Mouse (Mus musculus): ENCODE results near the gene Slc5a11. TPM values are rescaled to one million over a fixed set of nuclear protein-coding genes. Genes with fewer than 3 reads are reported as not detected.

Slc5a11 gene
- total and polyA plus RNA-seq, 2 experiments from 2014 or later, result 0.16 to 0.21 TPM

- Histone ChIP-seq H3K27me3 (ENCODE audit: insufficient read depth, low read length) (no peaks in the 10 kb centered on the region), H3K4me1 (ENCODE audit: insufficient read depth, low read length) (no peaks in the 10 kb centered on the region), H3K4me3 (ENCODE audit: low read length) (no peak overlapping the region), H3K9me3 (ENCODE audit: low read length) (no peaks in the 10 kb centered on the region), H3K4me2 (ENCODE audit: low read depth, low read length) (no peak overlapping the region), H3K9ac (replicated peaks; ENCODE audit: low read length) (no peak overlapping the region), H3K36me3 (ENCODE audit: insufficient read depth, low read length) (no peaks in the 10 kb centered on the region), H3K27ac (no peak overlapping the region)
- DNase-seq (ENCODE audit: low spot score), result no peak
- no peak for TF ChIP-seq CTCF (IDR thresholded peaks at IDR 0.05; ENCODE audit: low read depth)
- 68% methylated on average over 13 of the region's 13 CpGs for WGBS
- ATAC-seq, result no peak
Measured at GRCm38 (mm10) chr7:123219781-123220632, 5.4 kb downstream of the Slc5a11 start.

- 75% methylated on average over 2 of the region's 2 CpGs for WGBS
- DNase-seq (ENCODE audit: low spot score), result no peak
- H3K27ac ChIP-seq, result no peak overlapping the region
- H3K4me3 ChIP-seq (ENCODE audit: low read length), result no peak overlapping the region
- no peak overlapping the region for H3K4me2 ChIP-seq (ENCODE audit: low read depth, low read length)
- H3K4me1 ChIP-seq (ENCODE audit: insufficient read depth, low read length), result no peaks in the 10 kb centered on the region
- no peaks in the 10 kb centered on the region for H3K9me3 ChIP-seq (ENCODE audit: low read length)
- no peak overlapping the region for H3K9ac ChIP-seq (replicated peaks; ENCODE audit: low read length)
- no peak for TF ChIP-seq CTCF (IDR thresholded peaks at IDR 0.05; ENCODE audit: low read depth)
- H3K36me3 ChIP-seq (ENCODE audit: insufficient read depth, low read length), result no peaks in the 10 kb centered on the region
- no peaks in the 10 kb centered on the region for H3K27me3 ChIP-seq (ENCODE audit: insufficient read depth, low read length)
- ATAC-seq, result no peak
Measured at GRCm38 (mm10) chr7:123220633-123220942, 6.0 kb downstream of the Slc5a11 start.

- no peaks in the 10 kb centered on the region for H3K27me3 ChIP-seq (ENCODE audit: insufficient read depth, low read length)
- no peaks in the 10 kb centered on the region for H3K4me1 ChIP-seq (ENCODE audit: insufficient read depth, low read length)
- no peak overlapping the region for H3K27ac ChIP-seq
- no peak for TF ChIP-seq CTCF (IDR thresholded peaks at IDR 0.05; ENCODE audit: low read depth)
- no peak overlapping the region for H3K4me3 ChIP-seq (ENCODE audit: low read length)
- 70% methylated on average over 9 of the region's 9 CpGs for WGBS
- ATAC-seq, result no peak
- no peaks in the 10 kb centered on the region for H3K9me3 ChIP-seq (ENCODE audit: low read length)
- no peak overlapping the region for H3K4me2 ChIP-seq (ENCODE audit: low read depth, low read length)
- DNase-seq (ENCODE audit: low spot score), result no peak
- no peak overlapping the region for H3K9ac ChIP-seq (replicated peaks; ENCODE audit: low read length)
- no peaks in the 10 kb centered on the region for H3K36me3 ChIP-seq (ENCODE audit: insufficient read depth, low read length)
Measured at GRCm38 (mm10) chr7:123224076-123224475, 9.5 kb downstream of the Slc5a11 start.

GRCm38 (mm10) chr7:123225159-123225558, 10.6 kb downstream of the Slc5a11 start:
- DNase-seq (ENCODE audit: low spot score) (no peak), ATAC-seq (no peak)
- Histone ChIP-seq H3K9me3 (ENCODE audit: low read length) (no peaks in the 10 kb centered on the region), H3K36me3 (ENCODE audit: insufficient read depth, low read length) (no peaks in the 10 kb centered on the region), H3K4me3 (ENCODE audit: low read length) (no peak overlapping the region), H3K27ac (no peak overlapping the region), H3K27me3 (ENCODE audit: insufficient read depth, low read length) (no peaks in the 10 kb centered on the region), H3K9ac (replicated peaks; ENCODE audit: low read length) (no peak overlapping the region), H3K4me1 (ENCODE audit: insufficient read depth, low read length) (no peaks in the 10 kb centered on the region), H3K4me2 (ENCODE audit: low read depth, low read length) (no peak overlapping the region)
- 86% methylated on average over 4 of the region's 4 CpGs for WGBS
- TF ChIP-seq CTCF (IDR thresholded peaks at IDR 0.05; ENCODE audit: low read depth), result no peak

GRCm38 (mm10) chr7:123235449-123235848, 20.9 kb downstream of the Slc5a11 start:
- Histone ChIP-seq H3K9me3 (ENCODE audit: low read length) (no peaks in the 10 kb centered on the region), H3K4me2 (ENCODE audit: low read depth, low read length) (no peak overlapping the region), H3K4me1 (ENCODE audit: insufficient read depth, low read length) (0 out of 2 replicates have a peak, but pooled peaks cover 5% of the 10 kb centered on the region), H3K27me3 (ENCODE audit: insufficient read depth, low read length) (no peaks in the 10 kb centered on the region), H3K9ac (replicated peaks; ENCODE audit: low read length) (no peak overlapping the region), H3K36me3 (ENCODE audit: insufficient read depth, low read length) (no peaks in the 10 kb centered on the region), H3K27ac (no peak overlapping the region), H3K4me3 (ENCODE audit: low read length) (no peak overlapping the region)
- ATAC-seq (no peak), DNase-seq (ENCODE audit: low spot score) (peak; percentile 43)
- WGBS, result 34% methylated on average over 4 of the region's 4 CpGs
- TF ChIP-seq CTCF (IDR thresholded peaks at IDR 0.05; ENCODE audit: low read depth), result no peak

GRCm38 (mm10) chr7:123238621-123239020, 24.0 kb downstream of the Slc5a11 start:
- ATAC-seq (peak; percentile 88), DNase-seq (ENCODE audit: low spot score) (peak; percentile 77)
- WGBS, result 35% methylated on average over 4 of the region's 4 CpGs
- 0 out of 2 replicates have a peak, but pooled peaks cover 5% of the 10 kb centered on the region for H3K4me1 ChIP-seq (ENCODE audit: insufficient read depth, low read length)
- no peaks in the 10 kb centered on the region for H3K36me3 ChIP-seq (ENCODE audit: insufficient read depth, low read length)
- H3K9ac ChIP-seq (replicated peaks; ENCODE audit: low read length), result no peak overlapping the region
- H3K9me3 ChIP-seq (ENCODE audit: low read length), result no peaks in the 10 kb centered on the region
- TF ChIP-seq CTCF (IDR thresholded peaks at IDR 0.05; ENCODE audit: low read depth), result no peak
- H3K4me3 ChIP-seq (ENCODE audit: low read length), result no peak overlapping the region
- peak overlapping the region; percentile 36; the same call in 1 of the 2 replicates for H3K27ac ChIP-seq
- no peak overlapping the region for H3K4me2 ChIP-seq (ENCODE audit: low read depth, low read length)
- H3K27me3 ChIP-seq (ENCODE audit: insufficient read depth, low read length), result no peaks in the 10 kb centered on the region

GRCm38 (mm10) chr7:123240064-123240463, 25.5 kb downstream of the Slc5a11 start:
- H3K9me3 ChIP-seq (ENCODE audit: low read length), result no peaks in the 10 kb centered on the region
- TF ChIP-seq CTCF (IDR thresholded peaks at IDR 0.05; ENCODE audit: low read depth), result no peak

More at GRCm38 (mm10) chr7:123240064-123240463, 25.5 kb downstream of the Slc5a11 start:
- ATAC-seq, result no peak
- Histone ChIP-seq H3K4me2 (ENCODE audit: low read depth, low read length) (no peak overlapping the region), H3K27ac (no peak overlapping the region), H3K4me3 (ENCODE audit: low read length) (no peak overlapping the region), H3K9ac (replicated peaks; ENCODE audit: low read length) (no peak overlapping the region), H3K36me3 (ENCODE audit: insufficient read depth, low read length) (no peaks in the 10 kb centered on the region), H3K27me3 (ENCODE audit: insufficient read depth, low read length) (no peaks in the 10 kb centered on the region), H3K4me1 (ENCODE audit: insufficient read depth, low read length) (0 out of 2 replicates have a peak, but pooled peaks cover 5% of the 10 kb centered on the region)
- 69% methylated on average over 6 of the region's 6 CpGs for WGBS
- DNase-seq (ENCODE audit: low spot score), result no peak
